Mouse (Mus musculus) kidney, adult 2 months (tissue): ENCODE results near the gene Lrig2.

Source experiments
- CTCF ChIP-seq: fragments of 200-500 bp; conservative IDR thresholded peaks from 2 replicates; pipeline ENCODE4 v1.5.1; 2011; ENCODE audit warnings: low read depth, mild to moderate bottlenecking, control low read depth, low read length, moderate library complexity, mixed read lengths; ENCODE audit not compliant: insufficient read depth, insufficient read length
- POLR2A ChIP-seq: fragments of 200-500 bp; IDR thresholded peaks from one replicate; pipeline ENCODE4 v1.6.1; 2011; ENCODE audit warnings: low read depth, low read length, control low read depth

DNA sequence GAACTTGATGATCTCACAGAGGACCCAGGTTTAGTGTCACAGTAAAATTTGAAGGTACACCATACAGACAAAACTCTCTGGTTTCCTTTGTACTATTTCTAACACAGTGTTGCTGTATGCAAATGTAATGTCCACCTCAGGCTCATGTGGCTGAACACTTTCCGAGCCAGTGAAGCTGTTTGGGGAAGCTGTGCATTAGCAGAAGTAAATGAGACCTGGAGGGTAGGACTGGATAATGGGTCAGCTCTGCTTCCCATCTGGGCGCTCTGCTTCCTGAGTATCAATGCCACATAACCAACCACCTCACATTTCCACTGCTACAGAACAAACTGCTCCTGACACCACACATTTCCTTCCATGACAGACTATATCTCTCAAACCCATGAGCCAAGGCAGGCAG is 10.1 kb downstream of the Lrig2 start:
- no peak for TF ChIP-seq CTCF
- no peak for TF ChIP-seq POLR2A
